In the genomic region with DNA sequence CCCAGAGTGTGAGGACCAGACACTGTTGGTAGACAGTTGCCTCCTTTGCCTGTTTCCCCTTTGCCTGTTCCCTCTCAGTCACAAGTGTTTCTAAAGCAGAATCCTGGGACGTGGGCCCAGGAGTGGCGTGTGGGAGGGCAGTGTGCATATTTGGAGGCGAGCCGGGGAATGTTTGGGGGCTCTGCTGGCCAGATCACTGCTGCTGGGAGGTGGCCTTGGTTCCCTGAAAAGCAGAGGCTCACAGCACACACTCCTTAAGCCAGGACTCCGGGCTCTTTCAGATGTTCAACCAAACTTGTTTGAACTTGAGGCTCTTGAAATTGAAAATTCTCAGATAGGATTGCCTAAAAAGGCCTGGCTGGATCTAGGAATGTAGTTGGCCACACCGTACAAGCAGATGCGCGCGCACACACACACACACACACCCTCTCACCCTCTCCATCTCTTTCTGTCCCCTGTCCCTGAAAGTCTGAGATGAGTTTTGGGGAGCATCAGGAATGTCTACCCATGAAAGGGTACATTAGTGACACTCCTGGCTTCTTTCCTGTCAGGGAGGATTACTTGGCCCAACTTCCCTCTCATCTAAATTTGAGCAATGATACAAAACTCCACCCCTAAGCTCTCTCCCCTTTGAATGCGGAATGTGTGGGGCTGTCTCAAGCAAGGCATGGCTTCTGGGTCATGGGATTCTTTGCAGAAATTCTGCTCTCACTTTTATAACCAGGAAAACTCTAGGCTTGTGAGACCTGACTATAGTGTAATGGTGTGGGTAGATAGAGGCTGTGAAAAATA, we compare ENCODE assay signal across 10 mouse cellular contexts. TPM values are rescaled to one million over a fixed set of nuclear protein-coding genes. Genes with fewer than 3 reads are reported as not detected.
DNase-seq lines count a peak whose midpoint lies in the region; ATAC-seq and TF ChIP-seq lines count a peak whose summit lies in the region.
"Had no signal": no experiment of that assay in that cellular context is flagged by ENCODE, and none has a peak within 500 bp of the region (broad histone marks: within the 10 kb centered on the region; RNA-seq: fewer than 3 reads in every experiment).

No protein-coding gene starts in this region.

- H3K4me2 ChIP-seq in kidney, postnatal 0 days (ENCODE audit: low read length): no peak overlapping the region

- peak; percentile 60 to 76 for DNase-seq in left cerebral cortex, adult 18-20 months (ENCODE audit: low spot score in 2 of 2)
- no peak for DNase-seq in left cerebral cortex, adult 11 months (ENCODE audit: low spot score)
- peak; percentile 68 for DNase-seq in gastrocnemius, postnatal 25 days
- peak; percentile 60 for DNase-seq in kidney, postnatal 0 days (ENCODE audit: low spot score)
- peak; percentile 51 for DNase-seq in lung, postnatal 25 days (ENCODE audit: low spot score)
- no peak for DNase-seq in cerebellum, adult 11-12 months
- no peak for DNase-seq in cerebellum, adult 9-11 months
- DNase-seq in thymus, postnatal 14 days: no peak

- peak overlapping the region; percentile 71; the same call in 1 of the 2 replicates for H3K27ac ChIP-seq in kidney, postnatal 0 days

- no peaks in the 10 kb centered on the region for H3K36me3 ChIP-seq in kidney, postnatal 0 days (ENCODE audit: insufficient read depth, low read length)

- ATAC-seq in kidney, postnatal 0 days (replicated peaks; ENCODE audit: low FRiP score, low read depth): no peak

- H3K27me3 ChIP-seq in kidney, postnatal 0 days (ENCODE audit: insufficient read depth, low read length): no peaks in the 10 kb centered on the region

- WGBS in kidney, postnatal 0 days: 61% methylated on average over 10 of the region's 10 CpGs

- no peak overlapping the region for H3K9ac ChIP-seq in kidney, postnatal 0 days (ENCODE audit: low read depth, low read length)

- no peak for TF ChIP-seq CTCF in kidney, postnatal 0 days (IDR thresholded peaks at IDR 0.05; ENCODE audit: low read depth)

- H3K4me1 ChIP-seq in kidney, postnatal 0 days (replicated peaks; ENCODE audit: insufficient read depth, low read length): peaks cover 49% of the 10 kb centered on the region

- no peaks in the 10 kb centered on the region for H3K9me3 ChIP-seq in kidney, postnatal 0 days (replicated peaks; ENCODE audit: low read length)
- H3K9me3 ChIP-seq: megakaryocyte, embryonic 14.5 days had no signal

- H3K4me3 ChIP-seq in kidney, postnatal 0 days (replicated peaks; ENCODE audit: low read depth, low read length): no peak overlapping the region
- H3K4me3 ChIP-seq: erythroblast, embryonic 14.5 days; megakaryocyte, embryonic 14.5 days had no signal

RNA-seq across cellular contexts. Expression of gene Nkd1, which starts 55.4 kb away (rescaled TPM):
- total RNA-seq in left cerebral cortex, adult 18-20 months (2021): 10 to 100 TPM; 13.0 to 13.8 TPM
- total RNA-seq in gastrocnemius, postnatal 25 days (2021): 1 to 10 TPM; 1.5 to 2.5 TPM
- polyA plus RNA-seq in kidney, postnatal 0 days (2015; fragmentation: Nextera tagmentation; extraction: Ambion mirVana): 64.6 and 68.1 TPM in 2 replicates
- polyA plus RNA-seq: erythroblast, embryonic 14.5 days had no signal

RNA-seq across cellular contexts. Expression of gene Snx20, which starts 59.4 kb away (rescaled TPM):
- total RNA-seq in left cerebral cortex, adult 18-20 months (2021): 1 to 10 TPM; 1.2 to 2.3 TPM
- total RNA-seq in gastrocnemius, postnatal 25 days (2021): under 1 TPM; 0.18 to 0.38 TPM
- 2.9 and 3.0 TPM in 2 replicates for polyA plus RNA-seq in kidney, postnatal 0 days (2015; fragmentation: Nextera tagmentation; extraction: Ambion mirVana)

Comparison
In these comparisons a context has a peak if more than half of its experiments do, and no peak if none do; other contexts are left out.
1. DNase-seq: peak in left cerebral cortex, adult 18-20 months (2 of 2), gastrocnemius, postnatal 25 days (single experiment), kidney, postnatal 0 days (single experiment) and lung, postnatal 25 days (single experiment); none in left cerebral cortex, adult 11 months (single experiment), cerebellum, adult 11-12 months (single experiment), cerebellum, adult 9-11 months (single experiment) and thymus, postnatal 14 days (single experiment).
2. RNA of gene Nkd1, which starts 55.4 kb away (total RNA-seq): 13.0 to 13.8 TPM in left cerebral cortex, adult 18-20 months; 1.5 to 2.5 TPM in gastrocnemius, postnatal 25 days; every median in the first group is over 4 times any median in the second.